Mouse (Mus musculus) CD4-positive helper T cell, adult 2 months (primary cell): Measurements from ENCODE around the gene Cd96.
"Not testable (repeated sequence)": the region's sequence is repeated elsewhere in the genome, so short reads cannot be mapped to it uniquely, and the experiment has no call there.

Source experiments
- DNase-seq: peaks from one replicate; pipeline ENCODE4 v3.0.0-alpha.2; 2012; ENCODE audit warnings: low read depth, missing footprints, low spot score

Cd96 gene

GRCm38 (mm10) chr16:46120020-46120419 is at the start of gene Cd96:
Gene Cd96 (minus strand): TSS chr16:46120251.
- DNase-seq = peak; percentile 84

GRCm38 (mm10) chr16:46166971-46167370 is 46.9 kb upstream of the Cd96 start:
- no peak for DNase-seq

- DNase-seq = no peak
These were observed 45.3 kb upstream of the Cd96 start for GRCm38 (mm10) chr16:46165305-46165704.

- not testable (repeated sequence) for DNase-seq
These were observed 34.8 kb upstream of the Cd96 start, which contains the start of gene Gm4737 for GRCm38 (mm10) chr16:46154832-46155231. Gene Gm4737 (minus strand): TSS chr16:46155077.

GRCm38 (mm10) chr16:46151141-46151540 is 31.1 kb upstream of the Cd96 start:
- no peak for DNase-seq

- no peak for DNase-seq
These were observed 28.8 kb upstream of the Cd96 start for GRCm38 (mm10) chr16:46148661-46149341.

- no peak for DNase-seq
These were observed 26.9 kb upstream of the Cd96 start for GRCm38 (mm10) chr16:46146962-46147361.

- DNase-seq = no peak
These were observed 2.2 kb upstream of the Cd96 start for GRCm38 (mm10) chr16:46122238-46122637.

- peak; percentile 54 for DNase-seq
These were observed 1.4 kb upstream of the Cd96 start for GRCm38 (mm10) chr16:46121420-46121819.

GRCm38 (mm10) chr16:46120607-46121006 is 556 bp upstream of the Cd96 start:
- DNase-seq = peak; percentile 30

GRCm38 (mm10) chr16:46117645-46118044 is 2.4 kb downstream of the Cd96 start:
- DNase-seq = peak; percentile 19

- DNase-seq = no peak
These were observed 5.3 kb downstream of the Cd96 start for GRCm38 (mm10) chr16:46114727-46115126.

GRCm38 (mm10) chr16:46109536-46109935 is 10.5 kb downstream of the Cd96 start:
- no peak for DNase-seq

- peak; percentile 44 for DNase-seq
These were observed 12.6 kb downstream of the Cd96 start for GRCm38 (mm10) chr16:46107431-46107830.

- peak; percentile 57 for DNase-seq
These were observed 15.6 kb downstream of the Cd96 start for GRCm38 (mm10) chr16:46104491-46104890.

- no peak for DNase-seq
These were observed 18.3 kb downstream of the Cd96 start for GRCm38 (mm10) chr16:46101748-46102147.

- DNase-seq = peak; percentile 43
These were observed 19.8 kb downstream of the Cd96 start for GRCm38 (mm10) chr16:46100286-46100685.

- no peak for DNase-seq
These were observed 22.6 kb downstream of the Cd96 start for GRCm38 (mm10) chr16:46097421-46097820.

GRCm38 (mm10) chr16:46094478-46094877 is 25.6 kb downstream of the Cd96 start:
- DNase-seq = no peak

- DNase-seq = no peak
These were observed 27.1 kb downstream of the Cd96 start for GRCm38 (mm10) chr16:46092935-46093334.

GRCm38 (mm10) chr16:46086874-46087473 is 33.1 kb downstream of the Cd96 start:
- DNase-seq = no peak

GRCm38 (mm10) chr16:46068000-46068399 is 52.1 kb downstream of the Cd96 start:
- DNase-seq = no peak

GRCm38 (mm10) chr16:46063278-46063677 is 56.8 kb downstream of the Cd96 start:
- DNase-seq = no peak
